Mouse (Mus musculus) ES-E14 (cell line): ENCODE measurements around the gene Olfr461. TPM values are rescaled to one million over a fixed set of nuclear protein-coding genes. Genes with fewer than 3 reads are reported as not detected.

Experiments used
- DNase-seq: peaks from one replicate; pipeline ENCODE4 v3.0.0-alpha.2; 2013; ENCODE audit warnings: low read depth, low spot score
- H3K27ac ChIP-seq: 2 replicates; pipeline ENCODE4 v1.5.1; 2012; ENCODE audit warnings: low read depth, mild to moderate bottlenecking, low read length, moderate library complexity, mixed read lengths; ENCODE audit not compliant: poor library complexity, insufficient read depth, severe bottlenecking
- H3K36me3 ChIP-seq: 2 replicates; pipeline ENCODE4 v1.6.1; 2012; ENCODE audit warnings: mild to moderate bottlenecking, low read length, moderate library complexity, mixed read lengths; ENCODE audit not compliant: control insufficient read depth, poor library complexity, insufficient read depth, severe bottlenecking
- H3K4me1 ChIP-seq, 2 experiments: fragments of 150-350 bp in 1 of 2; sonication (generic) in 1 of 2; 2 replicates each; pipeline ENCODE4 v1.6.1; 2012; ENCODE audit warnings: low read length in 2 of 2, mild to moderate bottlenecking in 1 of 2, mixed read lengths in 1 of 2; ENCODE audit not compliant: control insufficient read depth in 2 of 2, insufficient read depth in 2 of 2, poor library complexity in 1 of 2
- H3K4me3 ChIP-seq, 2 experiments: fragments of 150-350 bp in 1 of 2; sonication (generic) in 1 of 2; 2 replicates each; pipeline ENCODE4 v1.5.1; 2012; ENCODE audit warnings: low read length in 2 of 2, low read depth in 1 of 2, mild to moderate bottlenecking in 1 of 2, mixed read lengths in 1 of 2; ENCODE audit not compliant: insufficient read depth in 1 of 2, poor library complexity in 1 of 2, severe bottlenecking in 1 of 2
- H3K9ac ChIP-seq: 2 replicates; pipeline ENCODE4 v1.6.1; 2012; ENCODE audit warnings: low read depth, mild to moderate bottlenecking, low read length, mixed read lengths; ENCODE audit not compliant: poor library complexity, insufficient read depth, severe bottlenecking
- H3K9me3 ChIP-seq: fragments of 150-350 bp; sonication (generic); 2 replicates; pipeline ENCODE4 v1.6.1; 2012; ENCODE audit warnings: low read depth, mild to moderate bottlenecking, low read length; ENCODE audit not compliant: control insufficient read depth, insufficient read depth
- CHD2 ChIP-seq: IDR thresholded peaks from 2 replicates; pipeline ENCODE4 v1.6.1; 2014; ENCODE audit warnings: mild to moderate bottlenecking, low read depth, low read length, inconsistent platforms
- HCFC1 ChIP-seq: IDR thresholded peaks from 2 replicates; pipeline ENCODE4 v1.6.1; 2012; ENCODE audit warnings: low read length, inconsistent platforms, borderline replicate concordance; ENCODE audit not compliant: insufficient read depth
- MAFK ChIP-seq: IDR thresholded peaks from 2 replicates; pipeline ENCODE4 v1.6.1; 2014; ENCODE audit warnings: mild to moderate bottlenecking, low read depth, low read length, inconsistent platforms; ENCODE audit not compliant: insufficient read depth
- ZC3H11A ChIP-seq: IDR thresholded peaks from 2 replicates; pipeline ENCODE4 v1.6.1; 2012; ENCODE audit warnings: low read depth, mild to moderate bottlenecking, inconsistent platforms, low read length, borderline replicate concordance
- ZNF384 ChIP-seq: IDR thresholded peaks from 2 replicates; pipeline ENCODE4 v1.6.1; 2012; ENCODE audit warnings: low read depth, low read length, inconsistent platforms
- in situ Hi-C, 2 experiments: fragments of 600-800 bp; cut with MboI; formaldehyde crosslinking; loops; one replicate each; pipeline ENCODE4 v1.15.1; 2025; ENCODE audit warnings: low sequenced_read_pairs in 2 of 2, inconsistent platforms in 1 of 2; ENCODE audit not compliant: unreplicated experiment in 2 of 2
- total RNA-seq: library from RNA; depleted of rRNA; stranded (reverse); fragments of 300-350 nt; gene quantifications from 2 replicates; pipeline ENCODE4 v1.2.3, GENCODE M21; 2012; rRNA removed

Gene Olfr461
- total RNA-seq, 1 experiment, result not detected

GRCm38 (mm10) chr6:40519408-40519807 is 35.4 kb downstream of the Olfr461 start, which contains the start of gene Prss37:
TSS of gene Prss37 (minus strand) at chr6:40519508.
- no peak within 1 kb of the TSS for H3K27ac ChIP-seq
- H3K36me3 ChIP-seq, result no peaks in the 10 kb centered on the region
- no peak for TF ChIP-seq MAFK
- no peak for TF ChIP-seq HCFC1
- no peak for TF ChIP-seq ZC3H11A
- TF ChIP-seq ZNF384, result no peak
- TF ChIP-seq CHD2, result no peak
- no peak within 1 kb of the TSS for H3K9ac ChIP-seq
- H3K4me3 ChIP-seq, result no peak within 1 kb of the TSS
- in situ Hi-C loops, result no loop called here
- no peak for DNase-seq
- no peaks in the 10 kb centered on the region for H3K9me3 ChIP-seq
- no peaks in the 10 kb centered on the region for H3K4me1 ChIP-seq

- no peak within 1 kb of the TSS for H3K9ac ChIP-seq
- TF ChIP-seq ZC3H11A, result no peak
- TF ChIP-seq MAFK, result no peak
- no peak for TF ChIP-seq ZNF384
- TF ChIP-seq CHD2, result no peak
- TF ChIP-seq HCFC1, result no peak
- no peak within 1 kb of the TSS for H3K27ac ChIP-seq
- H3K4me3 ChIP-seq, result no peak within 1 kb of the TSS
- no peaks in the 10 kb centered on the region for H3K9me3 ChIP-seq
- no peaks in the 10 kb centered on the region for H3K4me1 ChIP-seq
- in situ Hi-C loops, result no loop called here
- no peak for DNase-seq
- H3K36me3 ChIP-seq, result no peaks in the 10 kb centered on the region
Observed at GRCm38 (mm10) chr6:40493229-40493628, 61.6 kb downstream of the Olfr461 start, which contains the start of gene Tas2r108. TSS of gene Tas2r108 (plus strand) at chr6:40493529.

Other genes with a start within 250 kb of the Olfr461 start
- 39.2 and 51.1 TPM in 2 replicates for gene Agk, start 229.9 kb downstream of the Olfr461 start, total RNA-seq
- gene E330009J07Rik, start 118.9 kb downstream of the Olfr461 start, total RNA-seq, result 4.1 and 5.8 TPM in 2 replicates
- gene Wee2, start 116.0 kb downstream of the Olfr461 start, total RNA-seq, result not detected in 2 replicates
- gene Ssbp1, start 83.7 kb downstream of the Olfr461 start, total RNA-seq, result 96.9 and 112 TPM in 2 replicates
- gene Tas2r137, start 63.8 kb downstream of the Olfr461 start, total RNA-seq, result 0.85 and 1.0 TPM in 2 replicates
- gene Tas2r108, start 61.5 kb downstream of the Olfr461 start, total RNA-seq, result 0.67 and 1.1 TPM in 2 replicates
- not detected in 2 replicates for gene Prss37, start 35.5 kb downstream of the Olfr461 start, total RNA-seq
- gene Olfr460, start 14.4 kb upstream of the Olfr461 start, total RNA-seq, result not detected in 2 replicates
- not detected in 2 replicates for gene Clec5a, start 30.8 kb upstream of the Olfr461 start, total RNA-seq
- not detected in 2 replicates for gene Tas2r138, start 58.3 kb upstream of the Olfr461 start, total RNA-seq
- 0.22 TPM in 1 of 2 replicates, not detected in the other for gene Mgam, start 73.8 kb upstream of the Olfr461 start, total RNA-seq